Mouse (Mus musculus): ENCODE measurements around the gene Atp7a.

Atp7a gene

DNA sequence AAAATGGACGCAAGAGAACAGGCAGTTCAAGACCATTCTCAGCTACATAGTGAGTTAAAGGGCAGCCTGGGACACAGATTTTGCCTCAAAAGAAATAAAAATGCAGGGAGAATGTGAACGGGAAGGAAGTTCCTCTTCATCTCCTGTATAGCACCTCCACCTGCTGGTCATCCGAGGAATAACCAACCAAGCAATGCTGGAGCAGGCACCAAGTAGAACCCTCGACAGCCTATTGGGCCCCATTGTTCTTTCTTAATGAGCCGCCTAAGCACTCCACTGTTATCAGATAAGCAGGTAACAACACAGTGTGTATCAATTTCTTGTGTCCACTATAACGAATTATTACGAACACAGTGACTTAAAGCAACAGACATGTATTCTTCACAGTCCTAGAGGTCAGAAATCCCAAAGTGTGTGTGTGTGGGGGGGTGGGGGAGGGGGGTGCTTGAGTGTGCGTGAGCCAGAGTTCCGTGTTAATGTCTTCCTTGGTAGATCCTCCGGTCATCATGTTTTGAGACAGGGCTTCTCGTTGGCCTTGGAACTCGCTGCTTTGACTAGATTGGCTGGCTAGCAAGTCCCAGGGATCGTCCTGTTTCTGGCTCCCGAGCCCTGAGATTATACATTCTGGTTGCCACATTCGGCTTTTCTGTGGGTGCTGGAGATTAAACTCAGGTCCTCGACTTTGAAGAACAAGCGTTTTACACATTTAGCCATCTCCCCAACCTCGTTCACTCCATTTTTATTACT is 144.2 kb downstream of the Atp7a start:
- DNase-seq (ENCODE audit: low spot score): peak; percentile 89

DNA sequence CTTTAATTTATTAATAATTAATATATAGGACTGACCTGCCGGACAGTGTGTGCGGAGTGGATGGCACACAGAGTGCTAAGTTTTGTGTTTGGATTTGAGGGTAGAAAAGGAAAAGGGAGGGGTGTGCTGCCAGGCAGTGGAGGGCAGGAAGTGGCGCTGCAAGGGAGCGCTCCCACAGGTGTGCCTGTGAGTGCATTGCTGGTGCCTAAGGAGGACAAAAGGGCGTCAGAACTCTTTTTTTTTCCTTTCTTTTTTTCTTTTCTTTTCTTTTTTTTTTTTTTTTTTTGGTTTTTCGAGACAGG is 144.7 kb downstream of the Atp7a start:
- DNase-seq (ENCODE audit: low spot score): no peak

All from embryo, embryonic 10.5 days (tissue).